Mouse (Mus musculus) liver, embryonic 14.5 days (tissue): ENCODE measurements at regions not wholly inside any gene's neighbourhood (a gene's known extent, or its start where the extent isn't known, plus 50 kb on each side); places are given as distances from the start of the nearest gene placed in this dataset.

Experiments
- CTCF ChIP-seq: IDR thresholded peaks from 2 replicates; pipeline ENCODE4 v1.5.1; 2016; ENCODE audit warnings: antibody characterized with exemption, low read depth, control low read depth
- EP300 ChIP-seq: IDR thresholded peaks from 2 replicates; pipeline ENCODE4 v1.6.1; 2016; ENCODE audit warnings: antibody characterized with exemption, low read depth

DNA sequence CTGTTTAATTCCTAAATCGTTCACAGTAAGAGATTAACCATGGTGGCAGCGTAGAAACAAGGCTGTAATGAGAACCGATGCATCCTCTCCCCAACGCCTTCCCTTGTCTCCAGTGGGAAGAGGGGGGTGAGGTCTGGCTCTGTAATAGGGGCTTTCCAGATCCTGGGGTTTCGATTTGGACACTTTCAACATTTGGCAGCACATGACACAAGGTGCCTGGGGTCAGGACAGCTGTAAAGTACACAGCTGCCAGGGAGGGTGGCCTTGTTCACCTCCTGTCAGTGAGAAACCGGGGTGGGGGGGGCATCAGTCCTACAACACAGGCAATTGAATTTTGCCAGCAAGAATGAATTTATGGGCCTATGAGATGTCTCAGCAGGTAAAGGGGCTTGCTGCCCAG is 66.6 kb upstream of the Errfi1 start:
- no peak for TF ChIP-seq CTCF
- TF ChIP-seq EP300 = no peak
